Mouse (Mus musculus) G1E (cell line): ENCODE results near the gene Gmeb2.

Source experiments
- CTCF ChIP-seq: IDR thresholded peaks from 2 replicates; pipeline ENCODE4 v1.5.1; 2012; ENCODE audit warnings: low read depth, low read length, inconsistent platforms, mixed read lengths
- GATA1 ChIP-seq: IDR thresholded peaks from 2 replicates; pipeline ENCODE4 v1.6.1; 2012; ENCODE audit warnings: borderline replicate concordance, low read length, inconsistent platforms, mixed read lengths
- TAL1 ChIP-seq: conservative IDR thresholded peaks from 2 replicates; pipeline ENCODE4 v1.6.1; 2012; ENCODE audit warnings: low read depth, low read length, inconsistent platforms, mixed read lengths

DNA sequence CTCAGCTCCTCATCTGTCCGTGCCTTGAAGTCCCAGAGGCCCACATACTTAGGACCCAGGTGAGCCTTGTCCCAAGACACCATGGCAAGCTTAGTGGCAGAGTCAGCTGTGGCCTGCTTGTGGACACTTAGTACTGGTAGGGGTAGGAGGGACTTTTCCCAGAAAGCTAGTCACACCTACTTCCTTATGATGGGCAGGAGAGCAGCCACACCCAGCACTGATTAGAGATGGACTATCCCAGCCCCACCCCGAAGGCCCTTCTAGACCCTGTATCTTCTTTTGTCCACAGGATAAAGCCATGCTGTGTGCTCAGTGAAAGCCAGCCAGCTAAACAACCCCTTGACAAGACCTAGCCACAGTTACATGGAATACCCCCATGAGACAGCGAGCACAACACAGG is 85.4 kb downstream of the Gmeb2 start, which contains the start of gene Ptk6:
- TF ChIP-seq CTCF (no peak), TAL1 (no peak), GATA1 (no peak)
